Mouse (Mus musculus) frontal cortex, adult (tissue): Measurements from ENCODE around the gene Zfp462.
A peak's percentile ranks its signal among the peaks of the same experiment; 100 is the strongest.
"Not testable (repeated sequence)": the region's sequence is repeated elsewhere in the genome, so short reads cannot be mapped to it uniquely, and the experiment has no call there.

ENCODE experiments used
- ATAC-seq: cut with Nextera tagmentation; 2 replicates; pipeline ENCODE4 v1.9.2; 2017; ENCODE audit warnings: mild to moderate bottlenecking, moderate library complexity, mixed read lengths; ENCODE audit not compliant: low TSS enrichment

Zfp462 gene

DNA sequence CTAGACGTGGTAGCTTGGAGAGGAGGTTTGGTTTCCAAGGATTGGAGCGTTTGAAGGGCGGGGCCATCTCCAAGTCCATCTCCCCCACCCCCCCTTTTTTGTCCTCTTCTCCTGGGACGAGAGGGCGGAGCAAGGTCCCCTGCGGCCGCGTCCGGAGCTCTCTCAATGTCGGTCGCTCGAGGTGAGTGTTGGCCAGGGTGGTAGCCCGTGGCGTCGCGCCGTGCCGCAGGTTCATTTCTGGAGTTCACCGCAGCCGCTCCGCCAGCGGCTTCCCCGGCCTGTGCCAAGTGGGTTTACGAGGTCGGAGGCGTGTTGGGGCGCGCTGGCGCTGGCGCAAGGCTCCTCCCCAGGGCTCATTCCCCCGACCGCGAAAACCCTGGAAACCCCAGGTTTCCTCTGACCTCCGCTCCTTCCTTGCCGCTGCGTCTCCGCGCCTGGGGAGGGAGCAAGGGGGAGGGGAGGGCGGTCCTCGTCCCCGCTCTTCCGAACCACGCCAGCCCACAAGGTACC, at the start of gene Zfp462:
Zfp462 (plus strand) TSS at position 128 of the 510 bp plus-strand sequence.
- ATAC-seq = no peak

- ATAC-seq = no peak
These were observed 48.8 kb upstream of the Zfp462 start for GRCm38 (mm10) chr4:54896017-54896416.

DNA sequence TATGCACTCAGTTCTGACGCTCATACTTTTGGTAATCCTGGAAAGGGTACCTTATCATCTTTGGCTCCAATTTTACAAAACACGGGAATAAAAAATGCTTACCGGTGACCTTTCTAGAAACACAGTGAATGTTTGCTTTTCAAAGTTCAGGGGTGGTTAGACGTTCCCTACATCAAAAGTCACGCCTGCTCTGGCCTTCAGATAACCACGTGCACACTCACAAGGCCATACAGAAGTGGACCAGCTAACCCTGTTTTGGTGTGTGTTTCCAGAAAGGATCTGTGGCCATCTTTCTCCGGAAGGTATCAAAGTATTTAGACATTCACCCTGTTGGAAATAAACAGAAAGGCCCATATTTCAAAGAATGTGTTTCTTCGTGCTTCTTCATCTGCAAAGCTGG, 40.2 kb upstream of the Zfp462 start:
- no peak for ATAC-seq

- no peak for ATAC-seq
These were observed 39.4 kb upstream of the Zfp462 start for GRCm38 (mm10) chr4:54905399-54905953.

DNA sequence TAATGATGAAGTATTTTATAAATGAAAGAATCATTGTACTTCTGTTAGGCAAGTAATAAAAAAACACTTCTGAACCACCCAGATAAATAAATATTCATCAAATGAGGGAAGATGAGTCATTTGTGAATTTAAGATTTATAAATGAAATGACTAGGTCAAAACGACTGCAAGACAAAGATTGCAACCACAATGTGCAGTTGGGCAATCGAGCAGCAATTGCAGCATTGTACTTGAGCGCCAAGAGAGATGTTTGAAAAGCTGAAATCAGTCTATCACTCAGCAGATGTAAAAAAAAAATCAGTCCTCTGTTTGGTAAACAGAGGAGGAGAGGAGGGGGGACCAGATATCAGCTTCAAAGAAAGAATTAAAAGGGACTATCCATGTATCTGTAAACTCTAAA, 34.5 kb upstream of the Zfp462 start:
- no peak for ATAC-seq

DNA sequence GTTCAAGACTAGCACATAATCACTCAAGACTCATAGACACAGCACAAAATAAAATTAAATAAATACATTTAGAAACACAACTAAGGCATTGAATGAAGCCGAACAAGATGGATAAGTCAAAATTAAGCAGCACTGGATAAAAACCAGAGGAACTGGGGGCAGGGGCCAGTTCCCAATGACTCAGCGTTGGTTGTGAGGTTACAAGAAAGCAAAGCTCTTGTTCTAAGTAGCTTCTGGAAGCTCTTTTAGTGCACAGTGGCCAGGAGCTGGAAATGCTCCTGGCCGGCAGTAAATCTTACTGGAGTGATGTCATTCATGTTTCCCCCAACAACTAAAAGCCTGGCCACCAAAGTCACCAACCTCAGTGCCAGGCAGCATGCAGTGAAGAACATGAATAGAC, 26.6 kb upstream of the Zfp462 start:
- no peak for ATAC-seq

DNA sequence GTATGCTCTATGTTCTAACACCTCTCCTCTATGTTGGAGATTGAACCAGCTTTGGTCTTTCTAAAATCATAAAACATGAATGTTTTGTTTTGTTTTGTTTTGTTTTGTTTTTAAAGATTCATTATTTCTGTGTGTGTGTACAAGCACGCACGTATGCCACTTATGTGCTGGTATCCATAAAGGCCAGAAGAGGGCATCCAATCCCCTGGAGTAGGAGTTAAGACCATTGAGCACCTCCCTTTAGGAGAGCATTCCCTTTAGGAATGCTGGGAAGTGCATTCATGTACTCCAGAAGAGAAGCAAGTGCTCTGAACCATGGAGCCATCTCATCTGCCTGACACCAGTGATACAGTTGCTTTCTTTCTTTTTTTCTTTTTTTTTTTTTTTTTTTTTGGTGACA, 21.5 kb upstream of the Zfp462 start:
- no peak for ATAC-seq

GRCm38 (mm10) chr4:54924306-54924705, 20.5 kb upstream of the Zfp462 start:
- ATAC-seq = no peak

GRCm38 (mm10) chr4:54926456-54926855, 18.4 kb upstream of the Zfp462 start:
- not testable (repeated sequence) for ATAC-seq

DNA sequence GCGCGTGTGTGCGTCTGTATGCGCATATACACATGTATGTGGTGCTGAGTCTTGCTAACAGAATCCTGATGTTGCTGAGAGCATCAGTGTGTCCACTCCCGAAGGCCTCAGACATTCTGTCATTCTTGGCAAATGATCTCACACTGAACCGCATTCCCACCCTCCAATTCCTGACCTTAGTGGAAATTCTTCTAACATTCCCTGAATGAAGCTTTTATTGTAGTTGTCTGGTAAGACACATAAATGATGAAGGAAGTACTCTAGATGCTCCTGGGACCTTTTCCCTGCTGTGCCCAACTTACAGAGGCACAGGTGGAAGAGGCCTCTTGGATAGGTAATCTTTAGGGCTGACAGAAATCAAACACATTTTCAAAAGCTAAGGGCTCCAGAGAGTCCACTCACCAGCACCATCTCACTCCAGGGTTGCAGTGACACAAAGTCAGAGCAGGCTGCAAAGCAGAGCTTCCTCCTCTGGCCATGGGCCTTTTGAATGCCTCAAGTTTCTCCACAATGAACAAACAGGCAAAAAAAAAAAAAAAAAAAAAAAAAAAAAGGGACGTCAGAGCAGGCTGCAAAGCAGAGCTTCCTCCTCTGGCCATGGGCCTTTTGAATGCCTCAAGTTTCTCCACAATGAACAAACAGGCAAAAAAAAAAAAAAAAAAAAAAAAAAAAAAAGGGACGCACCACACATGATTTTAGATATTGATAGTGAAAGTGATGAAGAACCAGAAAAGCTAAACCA, 17.4 kb upstream of the Zfp462 start:
- not testable (repeated sequence) for ATAC-seq

GRCm38 (mm10) chr4:54929686-54930085, 15.2 kb upstream of the Zfp462 start:
- no peak for ATAC-seq

DNA sequence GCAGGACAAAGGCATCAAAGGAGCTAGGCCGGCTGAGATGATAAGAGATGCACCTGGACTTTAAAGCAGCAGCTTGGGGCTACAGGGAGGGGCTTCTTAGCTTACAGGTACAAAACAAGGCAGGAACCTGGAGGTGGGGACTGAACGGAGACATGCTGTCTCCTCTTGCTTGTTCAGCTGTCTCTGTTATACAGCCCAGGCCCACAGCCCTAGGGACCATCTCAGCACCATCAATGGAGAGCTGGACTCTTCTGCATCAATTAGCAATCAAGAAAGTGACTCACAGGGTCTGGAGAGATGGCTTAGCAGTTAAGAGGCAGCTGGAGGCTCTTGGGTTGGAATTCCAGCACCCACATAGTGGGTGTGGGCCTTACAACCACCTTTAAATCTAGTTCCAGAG, 12.2 kb upstream of the Zfp462 start:
- ATAC-seq = no peak

DNA sequence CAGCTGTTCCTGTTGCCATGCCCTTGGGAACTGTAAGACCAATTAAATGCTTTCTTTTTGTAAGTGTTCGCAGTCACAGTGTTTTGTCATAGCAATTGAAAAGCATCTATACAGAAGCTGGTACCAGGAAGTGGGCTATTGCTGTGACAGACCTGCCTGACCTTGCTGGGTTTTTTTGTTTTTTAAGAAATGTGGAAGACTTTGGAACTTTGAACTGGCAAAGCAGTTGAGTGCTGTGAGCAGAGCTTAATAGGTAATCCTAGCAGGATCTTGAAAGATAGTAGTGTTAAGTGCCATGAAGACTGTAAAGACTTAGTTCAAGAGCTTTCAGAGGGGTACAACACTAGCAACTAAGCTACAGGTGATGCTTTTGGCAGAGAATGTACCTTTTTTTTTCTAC, 7.7 kb upstream of the Zfp462 start:
- ATAC-seq = no peak

GRCm38 (mm10) chr4:54945603-54946445, 976 bp downstream of the Zfp462 start:
- no peak for ATAC-seq

- no peak for ATAC-seq
These were observed 1.8 kb downstream of the Zfp462 start for GRCm38 (mm10) chr4:54946662-54947055.

GRCm38 (mm10) chr4:54947056-54947990, 2.5 kb downstream of the Zfp462 start:
- peak; percentile 56 for ATAC-seq

DNA sequence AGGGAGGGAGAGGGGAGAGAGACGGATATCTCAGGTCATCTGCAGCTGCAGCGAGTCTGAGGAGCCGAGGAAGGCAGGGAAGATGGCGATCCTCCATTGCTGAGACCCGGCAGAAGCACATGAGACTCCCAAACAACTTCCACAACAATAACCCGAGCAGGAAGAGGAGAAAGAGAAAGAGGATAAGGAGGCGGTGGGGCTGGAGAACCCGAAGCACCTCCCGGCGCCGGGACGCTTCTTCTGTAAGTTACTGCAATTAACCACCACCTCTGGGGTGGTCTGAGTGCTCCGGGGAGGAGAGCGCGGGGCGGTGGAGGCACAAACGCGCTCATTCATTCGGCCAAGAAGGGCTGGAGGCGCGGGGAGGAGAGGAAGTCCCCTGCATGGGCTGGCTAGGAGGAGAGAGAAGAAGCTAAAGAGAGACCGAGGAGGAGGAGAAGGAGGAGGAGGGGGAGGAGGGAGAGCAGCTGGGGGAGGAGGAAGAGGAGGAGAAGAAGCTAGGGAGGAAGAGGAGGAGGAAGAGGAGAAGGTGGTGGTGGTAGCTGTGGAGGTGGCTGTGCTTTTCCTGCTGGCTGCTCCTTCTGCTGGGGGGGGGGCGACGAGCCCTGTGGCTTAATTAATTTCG, 3.3 kb downstream of the Zfp462 start:
- ATAC-seq = peak; percentile 60

DNA sequence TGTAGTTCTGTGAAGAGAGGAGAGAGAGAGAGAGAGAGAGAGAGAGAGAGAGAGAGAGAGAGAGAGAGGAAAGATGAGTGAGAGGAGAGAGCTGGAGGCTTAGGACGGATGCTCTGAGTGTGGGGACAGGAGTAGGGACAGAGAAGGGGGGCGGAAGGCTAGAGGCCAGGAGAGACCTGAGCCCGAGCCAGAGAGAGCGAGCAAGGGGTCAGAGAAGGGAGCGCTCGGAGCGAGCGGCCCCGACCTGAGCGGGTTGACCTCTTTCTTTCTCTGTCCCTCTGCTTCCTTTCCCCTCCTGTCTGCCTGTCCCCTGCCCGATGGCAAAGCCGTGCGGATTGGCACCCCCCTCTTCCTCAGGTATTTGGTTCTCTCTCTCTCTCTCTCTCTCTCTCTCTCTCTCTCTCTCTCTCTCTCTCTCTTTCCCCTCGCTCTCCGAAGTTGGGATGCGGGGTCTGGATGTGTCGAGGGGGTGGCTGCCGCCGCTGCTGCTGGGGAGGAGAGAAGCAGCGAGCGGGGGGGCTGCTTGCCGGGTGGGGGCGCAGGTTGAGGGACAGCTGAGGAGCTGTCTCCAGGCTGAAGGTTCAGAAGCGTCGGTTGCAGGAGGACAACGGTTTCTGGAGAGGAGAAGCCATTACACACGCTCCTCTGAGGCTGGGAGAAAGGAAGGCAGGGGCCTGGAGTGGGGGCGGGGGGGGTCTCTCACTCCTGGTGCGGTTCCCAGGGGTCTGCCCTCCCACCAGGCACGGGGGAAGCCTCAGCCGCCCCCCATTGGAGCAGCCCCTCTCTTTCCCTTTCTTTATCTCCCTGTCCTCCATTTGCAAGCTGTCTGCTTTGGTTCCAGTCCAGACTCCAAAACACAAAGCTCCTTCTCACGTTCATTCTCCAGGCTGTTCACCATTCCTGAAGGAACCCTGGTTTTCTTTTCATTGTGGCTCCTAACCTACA, 4.0 kb downstream of the Zfp462 start:
- ATAC-seq = peak; percentile 53

DNA sequence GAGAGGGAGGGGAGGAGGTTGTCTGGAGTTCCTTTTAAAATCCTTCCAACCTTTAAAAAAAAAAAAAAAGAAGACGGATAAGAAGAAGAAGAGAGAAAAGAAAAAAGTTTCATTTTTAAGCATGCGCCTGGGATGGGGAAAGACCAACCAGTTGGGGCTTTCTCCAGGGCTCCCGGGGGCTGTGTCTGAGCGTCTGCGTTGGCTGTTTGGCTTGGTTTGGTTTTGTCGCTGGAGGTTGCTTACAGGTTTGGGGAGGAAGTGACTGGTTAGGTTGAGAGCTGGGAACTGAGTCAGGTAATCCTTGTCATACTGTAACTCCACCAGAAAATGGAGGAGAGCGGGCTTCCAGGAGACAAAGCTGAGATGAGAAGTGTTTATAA, 4.7 kb downstream of the Zfp462 start:
- peak; percentile 31 for ATAC-seq

DNA sequence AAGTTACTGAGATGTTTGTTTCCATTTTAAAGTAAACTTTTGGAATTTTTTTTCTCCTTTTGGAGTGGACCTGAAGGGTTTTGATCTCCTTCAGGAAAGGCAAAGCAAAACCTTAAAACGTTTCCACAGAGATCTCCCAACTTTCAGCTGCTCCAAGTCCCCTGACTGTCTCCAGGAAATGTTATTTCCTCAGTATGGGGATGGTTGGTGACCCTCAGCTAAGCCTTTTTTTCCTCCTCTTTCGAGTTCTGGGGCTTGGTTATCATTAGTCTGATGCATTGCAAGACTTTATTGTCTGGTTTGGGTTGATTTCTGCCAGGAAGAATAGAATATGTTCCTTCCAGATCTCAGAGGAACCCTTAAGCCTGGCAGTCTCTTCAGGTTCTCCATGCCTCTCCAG, 5.3 kb downstream of the Zfp462 start:
- ATAC-seq = no peak
